Mouse (Mus musculus) hindlimb bud, embryonic 11.5 days (tissue): ENCODE results near the gene Zfp90.

ENCODE experiments used
- DNase-seq: peaks from one replicate; pipeline ENCODE4 v3.0.0-alpha.2; 2012; ENCODE audit warnings: low read depth, low spot score; ENCODE audit errors: extremely low spot score

The Zfp90 gene

DNA sequence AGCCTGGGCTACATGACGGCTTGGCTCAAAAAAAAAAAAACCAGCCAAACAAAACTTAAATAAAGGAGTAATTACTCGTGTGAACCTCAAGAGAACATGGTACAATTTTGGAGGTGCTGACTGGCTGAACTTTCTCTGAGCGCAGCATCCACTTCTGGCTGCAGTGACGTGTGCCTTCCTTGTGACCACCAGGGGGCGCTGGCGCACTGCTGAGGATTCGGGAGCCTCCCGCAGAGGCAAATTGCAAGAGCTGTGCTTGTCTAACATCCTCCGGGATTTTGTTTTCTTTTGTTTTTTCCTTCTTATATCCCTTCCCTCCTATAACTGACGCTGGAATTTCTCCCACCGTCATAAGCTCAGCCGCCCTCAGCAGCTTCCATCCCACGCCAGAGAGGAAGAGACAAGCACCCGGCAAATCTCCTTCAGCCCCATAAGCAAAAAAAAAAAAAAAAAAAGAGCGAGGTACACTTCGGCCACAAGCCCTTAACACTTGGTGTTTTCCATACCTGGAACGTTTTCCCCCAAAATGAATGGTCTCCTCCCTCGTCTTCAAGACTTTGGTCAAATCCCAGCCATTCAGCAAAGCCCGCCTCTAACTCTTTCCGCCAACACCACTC, 17.9 kb downstream of the Zfp90 start:
- DNase-seq = peak; percentile 68

DNA sequence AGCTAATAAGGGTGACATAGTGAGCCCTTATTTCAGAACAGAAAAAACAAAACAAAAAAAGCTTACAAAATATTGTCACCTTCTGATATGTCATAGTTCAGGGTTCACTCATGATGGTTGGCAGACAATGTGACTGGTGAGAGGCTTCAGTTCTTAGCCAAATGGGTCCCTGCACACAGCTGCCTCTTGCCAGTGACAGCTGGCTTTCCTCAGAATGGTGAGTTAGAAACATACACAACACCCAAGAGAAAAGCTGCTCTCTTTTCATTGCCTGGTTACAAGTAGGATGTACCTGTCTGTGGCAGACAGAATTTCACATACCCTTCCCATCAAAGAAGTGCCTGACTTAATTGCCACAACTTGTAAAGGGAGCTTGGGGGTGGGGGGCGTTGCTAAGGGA, 18.5 kb downstream of the Zfp90 start:
- no peak for DNase-seq

DNA sequence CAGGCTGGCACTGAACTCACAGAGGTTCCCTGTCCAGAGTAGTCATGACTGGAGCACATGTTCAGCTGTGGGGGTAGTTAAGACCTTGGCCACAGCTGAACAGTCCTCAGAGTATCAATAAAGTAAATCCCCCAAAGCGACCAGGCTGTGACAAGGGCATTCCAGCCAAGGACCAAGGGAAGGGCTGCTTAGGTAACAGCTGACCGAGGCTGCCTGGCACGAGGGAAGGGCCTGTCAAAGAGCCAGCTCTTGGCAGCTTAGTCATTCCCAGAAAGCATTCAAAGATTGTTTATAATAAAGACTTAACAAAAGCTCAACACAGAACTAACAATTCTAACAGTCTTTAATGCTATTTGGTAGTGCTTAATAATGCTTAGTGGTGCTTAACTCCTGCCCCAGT, 22.7 kb downstream of the Zfp90 start:
- no peak for DNase-seq

- DNase-seq = no peak
Measured at GRCm38 (mm10) chr8:106440146-106440545, 25.0 kb downstream of the Zfp90 start.

DNA sequence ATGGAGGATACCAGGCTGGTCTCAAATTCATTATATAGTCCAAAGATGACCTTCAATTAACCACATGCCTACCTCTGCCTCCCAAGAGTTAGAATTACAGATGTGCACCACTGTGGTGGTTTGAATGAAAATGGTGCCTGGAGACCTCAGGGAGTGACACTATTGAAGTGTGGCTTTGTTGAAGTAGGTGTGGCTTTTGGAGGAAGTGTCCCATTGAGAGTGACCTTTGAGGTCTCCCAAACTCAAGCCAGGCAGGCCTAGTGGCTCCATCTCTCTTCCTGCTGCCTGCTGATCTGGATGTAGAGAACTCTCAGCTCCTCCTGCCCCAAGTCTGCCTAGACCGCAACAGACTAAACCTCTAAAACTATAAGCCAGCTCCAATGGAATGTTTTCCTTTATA, 27.6 kb downstream of the Zfp90 start:
- DNase-seq = no peak

GRCm38 (mm10) chr8:106451301-106452085, 36.4 kb downstream of the Zfp90 start:
- no peak for DNase-seq

- DNase-seq = no peak
Measured at GRCm38 (mm10) chr8:106452701-106453481, 37.8 kb downstream of the Zfp90 start.

DNA sequence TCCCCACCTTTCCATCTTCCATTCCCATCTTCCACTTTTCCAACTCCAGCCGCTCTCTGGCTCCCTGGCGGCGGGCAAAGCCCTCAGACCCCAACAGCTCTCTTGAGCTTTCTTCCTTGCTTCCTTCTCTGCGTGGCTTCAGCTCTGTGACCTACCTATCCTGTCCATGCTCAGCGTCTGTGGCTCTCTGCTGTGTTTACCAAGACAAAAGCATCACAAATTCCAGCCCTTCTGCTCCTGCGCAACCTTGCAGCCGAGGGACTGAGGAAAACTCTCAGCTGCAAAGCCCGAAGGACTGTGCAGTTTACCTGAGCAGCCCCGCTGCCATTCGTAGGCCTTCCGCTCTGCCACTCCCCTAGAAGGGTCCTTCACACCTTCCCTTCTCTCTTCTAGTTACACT, 38.9 kb downstream of the Zfp90 start:
- DNase-seq = no peak

DNA sequence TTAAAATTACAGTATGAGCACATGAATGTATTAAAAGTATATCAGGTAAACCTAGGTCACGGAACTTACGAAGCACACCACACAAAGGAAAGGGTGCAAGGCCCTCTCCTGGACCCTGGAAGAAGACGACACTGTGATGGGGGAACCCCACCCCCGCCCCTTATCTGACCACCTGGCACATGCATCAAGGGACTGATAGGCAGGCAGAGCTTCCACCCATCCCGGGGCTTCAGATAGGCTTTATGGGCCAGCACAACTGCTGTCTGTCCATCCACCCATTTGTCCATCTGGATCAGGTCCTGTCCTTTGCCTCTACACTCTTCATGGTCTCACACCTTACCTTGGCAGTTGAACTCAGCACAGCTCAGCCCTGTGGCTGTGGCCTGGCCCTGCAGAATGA, 47.0 kb downstream of the Zfp90 start:
- no peak for DNase-seq

GRCm38 (mm10) chr8:106463795-106464194, 48.7 kb downstream of the Zfp90 start:
- no peak for DNase-seq

DNA sequence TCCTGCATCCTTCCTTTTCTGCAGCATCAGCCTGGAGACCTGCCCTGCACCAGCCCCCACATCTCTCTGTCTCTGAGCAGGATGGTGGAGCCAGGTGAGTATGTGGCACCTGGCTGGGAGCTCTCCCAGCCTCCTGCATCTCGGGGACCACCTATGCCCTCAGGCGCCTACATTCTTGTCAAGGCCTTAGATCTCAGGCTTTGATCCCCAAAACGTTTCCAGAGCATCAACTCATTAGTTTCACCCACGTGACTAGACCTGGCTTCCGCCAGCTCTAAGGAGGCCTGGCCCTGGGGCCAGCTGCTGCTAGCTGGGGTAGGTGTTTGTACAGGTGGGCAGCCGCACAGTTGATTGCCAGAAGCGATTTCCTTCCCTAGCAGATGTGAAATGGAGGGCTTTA, 54.4 kb downstream of the Zfp90 start:
- DNase-seq = peak; percentile 26

DNA sequence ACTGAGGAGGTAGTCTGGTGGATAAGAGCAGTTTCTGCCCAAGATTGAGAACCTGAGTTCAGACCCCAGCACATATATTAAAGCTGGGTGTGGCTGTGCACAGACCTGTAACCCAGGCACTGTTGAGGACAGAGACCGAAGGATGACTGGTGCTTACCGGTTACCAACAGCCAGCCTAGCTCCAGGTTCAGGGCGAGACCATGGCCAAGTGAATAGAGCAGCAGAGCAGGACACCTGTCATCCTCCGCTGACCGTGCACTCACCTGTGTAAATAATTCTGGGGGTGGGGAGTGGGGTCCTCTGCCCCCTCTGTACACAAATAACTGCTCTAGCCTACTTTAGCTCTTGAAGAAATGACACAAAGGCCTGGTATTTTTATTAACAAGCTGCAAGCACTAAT, 58.9 kb downstream of the Zfp90 start:
- no peak for DNase-seq
